Mouse (Mus musculus) intestine, embryonic 15.5 days (tissue): ENCODE results near the gene Pakap. TPM values are rescaled to one million over a fixed set of nuclear protein-coding genes. Genes with fewer than 3 reads are reported as not detected.

Experiments
- ATAC-seq: fragments of 200-750 bp; cut with Nextera tagmentation; 2 replicates; pipeline ENCODE4 v1.8.0; 2017; ENCODE audit warnings: moderate TSS enrichment, moderate library complexity
- H3K27ac ChIP-seq: fragments of 300-500 bp; sonication (generic); 2 replicates; pipeline ENCODE4 v1.5.1; 2015; ENCODE audit warnings: mild to moderate bottlenecking, inconsistent platforms
- H3K27me3 ChIP-seq: fragments of 300-500 bp; sonication (generic); replicated peaks from 2 replicates; pipeline ENCODE4 v1.6.1; 2015; ENCODE audit warnings: inconsistent platforms
- H3K36me3 ChIP-seq: fragments of 300-500 bp; sonication (generic); 2 replicates; pipeline ENCODE4 v1.6.1; 2015; ENCODE audit warnings: inconsistent platforms
- H3K4me1 ChIP-seq: fragments of 300-500 bp; sonication (generic); replicated peaks from 2 replicates; pipeline ENCODE4 v1.6.1; 2015; ENCODE audit warnings: inconsistent platforms
- H3K4me2 ChIP-seq: fragments of 300-500 bp; sonication (generic); replicated peaks from 2 replicates; pipeline ENCODE4 v1.6.1; 2015; ENCODE audit warnings: mild to moderate bottlenecking, inconsistent platforms
- H3K4me3 ChIP-seq: fragments of 300-500 bp; sonication (generic); replicated peaks from 2 replicates; pipeline ENCODE4 v1.5.1; 2015; ENCODE audit warnings: inconsistent platforms
- H3K9ac ChIP-seq: fragments of 300-500 bp; sonication (generic); 2 replicates; pipeline ENCODE4 v1.6.1; 2015; ENCODE audit warnings: inconsistent platforms
- H3K9me3 ChIP-seq: fragments of 300-500 bp; sonication (generic); 2 replicates; pipeline ENCODE4 v1.6.1; 2016; ENCODE audit warnings: inconsistent platforms
- WGBS: fragments of 180-500 bp; shearing (Covaris S2); methylation state at CpG from one replicate; pipeline ENCODE4 v1.1.7; 2015; 5-methylcytosine and 5-hydroxymethylcytosine counted together
- polyA plus RNA-seq: library from polyadenylated mRNA; unstranded; fragments of >200 nt; fragmentation: Nextera tagmentation; extraction: Ambion mirVana; gene quantifications from 2 replicates; pipeline ENCODE4 v1.2.1, GENCODE M21; 2015

Pakap gene
- 22.8 and 25.9 TPM in 2 replicates for polyA plus RNA-seq

DNA sequence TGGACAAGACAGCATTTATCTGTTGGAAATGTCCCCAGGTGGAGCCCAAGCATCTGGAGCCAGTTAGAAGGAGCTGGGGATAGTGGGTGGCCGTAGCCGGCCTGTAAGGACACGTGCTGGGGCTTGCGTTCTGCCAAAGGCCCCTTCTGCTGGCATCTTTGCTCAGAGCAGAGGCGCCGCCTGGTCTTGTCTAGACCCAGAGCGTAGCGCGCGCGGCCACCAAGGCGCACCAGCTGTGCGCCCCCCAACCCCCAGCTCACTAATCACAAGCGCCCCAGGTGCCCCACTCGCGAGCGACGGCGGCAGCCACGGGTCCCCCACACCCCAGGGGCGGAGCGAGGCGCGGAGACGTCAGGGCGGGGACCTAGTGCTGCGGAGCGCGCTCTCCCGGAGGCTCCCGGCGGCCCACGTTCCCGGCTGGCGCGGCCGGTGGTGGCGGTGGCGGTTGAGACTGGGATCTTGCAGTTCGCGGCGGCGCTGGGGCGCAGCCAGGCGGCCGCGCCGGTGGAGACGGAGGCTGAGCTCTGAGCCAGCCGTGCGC lies at the start of gene Pakap:
Pakap (plus strand) TSS at position 514 of the 541 bp plus-strand sequence.
- H3K9ac ChIP-seq: peak within 1 kb of the TSS; percentile 61
- H3K9me3 ChIP-seq: no peaks in the 10 kb centered on the region
- H3K27me3 ChIP-seq: peaks cover 7% of the 10 kb centered on the region; the same call in 1 of the 2 replicates
- H3K4me2 ChIP-seq: peak within 1 kb of the TSS; percentile 94
- peaks cover 15% of the 10 kb centered on the region; the same call in 1 of the 2 replicates for H3K4me1 ChIP-seq
- H3K36me3 ChIP-seq: no peaks in the 10 kb centered on the region
- peak within 1 kb of the TSS; percentile 57 for H3K4me3 ChIP-seq
- peak; percentile 89 for ATAC-seq
- under 1% methylated on average over 50 of the region's 51 CpGs for WGBS
- peak within 1 kb of the TSS; percentile 74 for H3K27ac ChIP-seq

DNA sequence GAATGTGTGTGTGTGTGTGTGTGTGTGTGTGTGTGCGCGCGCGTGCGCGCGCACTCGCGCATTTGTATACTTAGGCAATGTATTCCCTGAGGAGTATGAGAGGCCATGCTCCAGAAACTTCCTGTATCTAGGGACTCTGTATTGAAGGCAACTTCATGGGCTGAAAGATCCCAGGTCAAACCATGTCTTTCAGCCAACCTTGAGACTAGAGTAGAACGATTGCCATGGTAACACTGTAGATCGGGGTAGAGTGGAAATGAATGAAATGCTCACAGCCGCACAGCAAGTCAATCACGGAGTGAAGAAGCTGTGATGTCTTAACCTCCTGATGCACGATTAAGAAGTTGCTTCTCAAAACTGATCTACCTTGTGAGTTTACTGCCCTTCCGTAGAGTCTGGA lies 44.5 kb upstream of the Pakap start:
- no peak overlapping the region for H3K9ac ChIP-seq
- no peaks in the 10 kb centered on the region for H3K9me3 ChIP-seq
- no peaks in the 10 kb centered on the region for H3K36me3 ChIP-seq
- no peak for ATAC-seq
- no peaks in the 10 kb centered on the region for H3K27me3 ChIP-seq
- H3K4me1 ChIP-seq: no peaks in the 10 kb centered on the region
- no peak overlapping the region for H3K4me2 ChIP-seq
- H3K4me3 ChIP-seq: no peak overlapping the region
- H3K27ac ChIP-seq: no peak overlapping the region
- WGBS: 95% methylated on average over 15 of the region's 15 CpGs

GRCm38 (mm10) chr4:57524461-57524860 lies 43.5 kb upstream of the Pakap start:
- 84% methylated on average over 3 of the region's 3 CpGs for WGBS
- ATAC-seq: no peak
- no peak overlapping the region for H3K27ac ChIP-seq

GRCm38 (mm10) chr4:57525221-57526011 lies 42.6 kb upstream of the Pakap start:
- H3K4me2 ChIP-seq: no peak overlapping the region
- 66% methylated on average over 9 of the region's 9 CpGs for WGBS
- H3K9me3 ChIP-seq: no peaks in the 10 kb centered on the region
- ATAC-seq: no peak
- H3K27ac ChIP-seq: no peak overlapping the region
- H3K4me1 ChIP-seq: no peaks in the 10 kb centered on the region
- no peaks in the 10 kb centered on the region for H3K36me3 ChIP-seq
- no peaks in the 10 kb centered on the region for H3K27me3 ChIP-seq
- no peak overlapping the region for H3K4me3 ChIP-seq
- H3K9ac ChIP-seq: no peak overlapping the region

More at GRCm38 (mm10) chr4:57524461-57524860, 43.5 kb upstream of the Pakap start:
- no peaks in the 10 kb centered on the region for H3K4me1 ChIP-seq
- no peak overlapping the region for H3K4me3 ChIP-seq
- H3K36me3 ChIP-seq: no peaks in the 10 kb centered on the region
- no peak overlapping the region for H3K4me2 ChIP-seq
- H3K27me3 ChIP-seq: no peaks in the 10 kb centered on the region
- H3K9me3 ChIP-seq: no peaks in the 10 kb centered on the region
- no peak overlapping the region for H3K9ac ChIP-seq

GRCm38 (mm10) chr4:57528296-57528695 lies 39.7 kb upstream of the Pakap start:
- H3K9me3 ChIP-seq: no peaks in the 10 kb centered on the region
- H3K4me2 ChIP-seq: no peak overlapping the region
- no peak for ATAC-seq
- H3K36me3 ChIP-seq: no peaks in the 10 kb centered on the region
- H3K4me1 ChIP-seq: no peaks in the 10 kb centered on the region
- no peak overlapping the region for H3K27ac ChIP-seq
- no peak overlapping the region for H3K9ac ChIP-seq
- no peaks in the 10 kb centered on the region for H3K27me3 ChIP-seq
- no peak overlapping the region for H3K4me3 ChIP-seq

- 59% methylated on average over 6 of the region's 6 CpGs for WGBS
Measured at GRCm38 (mm10) chr4:57533686-57534085, 34.3 kb upstream of the Pakap start.

GRCm38 (mm10) chr4:57534232-57534631 lies 33.7 kb upstream of the Pakap start:
- ATAC-seq: 0 out of 2 replicates have a peak, but pooled peaks have one; percentile 43
- Histone ChIP-seq H3K36me3 (no peaks in the 10 kb centered on the region), H3K9ac (no peak overlapping the region), H3K9me3 (no peaks in the 10 kb centered on the region), H3K4me3 (no peak overlapping the region), H3K27ac (no peak overlapping the region), H3K4me2 (no peak overlapping the region), H3K27me3 (no peaks in the 10 kb centered on the region), H3K4me1 (0 out of 2 replicates have a peak, but pooled peaks cover 9% of the 10 kb centered on the region)
- WGBS: 42% methylated on average over 6 of the region's 6 CpGs

More at GRCm38 (mm10) chr4:57533686-57534085, 34.3 kb upstream of the Pakap start:
- Histone ChIP-seq H3K36me3 (no peaks in the 10 kb centered on the region), H3K4me3 (no peak overlapping the region), H3K4me1 (0 out of 2 replicates have a peak, but pooled peaks cover 9% of the 10 kb centered on the region), H3K4me2 (no peak overlapping the region), H3K9ac (no peak overlapping the region), H3K27ac (no peak overlapping the region), H3K9me3 (no peaks in the 10 kb centered on the region), H3K27me3 (no peaks in the 10 kb centered on the region)
- ATAC-seq: no peak

DNA sequence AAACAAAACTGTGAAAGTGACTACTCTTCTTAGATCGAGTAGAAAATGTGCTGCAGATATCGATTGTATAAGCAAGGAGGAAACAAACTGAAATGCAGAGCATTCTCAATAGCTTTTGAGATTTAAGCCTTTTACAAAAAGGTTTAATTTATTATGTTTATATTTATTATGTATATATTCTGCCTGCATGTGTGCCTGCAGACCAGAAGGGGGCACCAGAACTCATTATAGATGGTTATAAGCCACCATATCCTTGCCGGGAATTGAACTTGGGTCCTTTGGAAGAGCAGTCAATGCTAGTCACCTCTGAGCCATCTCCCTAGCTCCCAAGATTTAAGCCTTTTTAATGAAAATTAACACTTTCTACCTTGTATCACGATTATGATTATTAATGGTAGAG lies 32.9 kb upstream of the Pakap start:
- H3K27me3 ChIP-seq: no peaks in the 10 kb centered on the region
- WGBS: 80% methylated on average over 4 of the region's 4 CpGs
- no peak for ATAC-seq
- no peak overlapping the region for H3K4me3 ChIP-seq
- no peak overlapping the region for H3K27ac ChIP-seq
- no peak overlapping the region for H3K4me2 ChIP-seq
- H3K9me3 ChIP-seq: no peaks in the 10 kb centered on the region
- H3K36me3 ChIP-seq: no peaks in the 10 kb centered on the region
- 0 out of 2 replicates have a peak, but pooled peaks cover 9% of the 10 kb centered on the region for H3K4me1 ChIP-seq
- no peak overlapping the region for H3K9ac ChIP-seq

DNA sequence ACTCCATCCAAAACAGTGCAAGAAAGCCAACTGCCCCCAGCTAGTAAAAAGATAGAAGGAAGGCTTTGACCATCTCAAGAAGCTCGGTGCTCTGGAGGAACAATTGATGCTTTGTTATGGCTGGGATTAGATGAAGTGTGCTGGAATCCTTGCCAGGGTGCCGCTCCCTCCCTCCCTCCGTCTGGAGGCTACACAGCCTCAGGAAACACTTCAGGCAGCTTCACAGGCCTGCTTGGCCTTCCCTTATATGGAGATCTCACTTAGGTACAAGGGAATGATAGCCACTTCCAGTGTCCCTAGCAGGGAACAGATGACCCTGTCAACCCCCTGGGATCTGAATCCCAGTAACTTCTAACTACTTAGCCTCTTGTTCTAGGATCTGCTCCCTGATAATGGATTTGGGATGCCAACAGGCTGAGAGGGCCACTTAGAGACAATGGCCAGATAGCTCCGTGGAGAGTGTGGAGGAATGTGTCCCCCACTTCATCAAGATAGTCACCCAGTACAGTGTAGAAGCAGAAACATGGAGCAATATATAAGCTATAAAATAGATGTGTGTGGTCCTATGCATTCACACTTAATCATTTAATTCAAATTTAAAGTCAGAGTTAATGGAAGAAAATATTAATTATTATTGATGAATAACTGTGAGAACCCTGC lies 29.8 kb upstream of the Pakap start:
- Histone ChIP-seq H3K27me3 (no peaks in the 10 kb centered on the region), H3K4me1 (0 out of 2 replicates have a peak, but pooled peaks cover 9% of the 10 kb centered on the region), H3K9me3 (no peaks in the 10 kb centered on the region), H3K9ac (no peak overlapping the region), H3K4me2 (no peak overlapping the region), H3K27ac (peak overlapping the region; percentile 66), H3K4me3 (no peak overlapping the region), H3K36me3 (no peaks in the 10 kb centered on the region)
- ATAC-seq: peak; percentile 83
- WGBS: 16% methylated on average over 4 of the region's 4 CpGs

- WGBS: 1% methylated on average over 6 of the region's 6 CpGs
- Histone ChIP-seq H3K9ac (no peak overlapping the region), H3K4me1 (no peaks in the 10 kb centered on the region), H3K4me3 (no peak overlapping the region), H3K27ac (peak overlapping the region; percentile 13; the same call in 1 of the 2 replicates), H3K27me3 (no peaks in the 10 kb centered on the region), H3K36me3 (no peaks in the 10 kb centered on the region), H3K4me2 (0 out of 2 replicates have a peak overlapping the region, but pooled peaks have one; percentile 17), H3K9me3 (no peaks in the 10 kb centered on the region)
- peak; percentile 87 for ATAC-seq
Measured at GRCm38 (mm10) chr4:57543692-57544256, 24.2 kb upstream of the Pakap start.

- no peak overlapping the region for H3K4me2 ChIP-seq
- no peak for ATAC-seq
- 71% methylated on average over 7 of the region's 7 CpGs for WGBS
- H3K9me3 ChIP-seq: no peaks in the 10 kb centered on the region
- no peaks in the 10 kb centered on the region for H3K27me3 ChIP-seq
- H3K4me1 ChIP-seq: no peaks in the 10 kb centered on the region
- no peak overlapping the region for H3K4me3 ChIP-seq
- no peak overlapping the region for H3K27ac ChIP-seq
- no peak overlapping the region for H3K9ac ChIP-seq
- no peaks in the 10 kb centered on the region for H3K36me3 ChIP-seq
Measured at GRCm38 (mm10) chr4:57547785-57548184, 20.2 kb upstream of the Pakap start.

GRCm38 (mm10) chr4:57550216-57550615 lies 17.8 kb upstream of the Pakap start:
- Histone ChIP-seq H3K9me3 (no peaks in the 10 kb centered on the region), H3K36me3 (no peaks in the 10 kb centered on the region), H3K27ac (no peak overlapping the region), H3K4me1 (no peaks in the 10 kb centered on the region), H3K9ac (no peak overlapping the region), H3K27me3 (no peaks in the 10 kb centered on the region), H3K4me2 (no peak overlapping the region), H3K4me3 (no peak overlapping the region)
- ATAC-seq: no peak
- WGBS: 34% methylated on average over 1 of the region's 1 CpGs
